Mouse (Mus musculus): ENCODE results near the gene Plxnd1. TPM values are rescaled to one million over a fixed set of nuclear protein-coding genes. Genes with fewer than 3 reads are reported as not detected.

Plxnd1 gene
- polyA plus RNA-seq (2015; fragmentation: Nextera tagmentation; extraction: Ambion mirVana), result 19.4 and 19.8 TPM in 2 replicates

DNA sequence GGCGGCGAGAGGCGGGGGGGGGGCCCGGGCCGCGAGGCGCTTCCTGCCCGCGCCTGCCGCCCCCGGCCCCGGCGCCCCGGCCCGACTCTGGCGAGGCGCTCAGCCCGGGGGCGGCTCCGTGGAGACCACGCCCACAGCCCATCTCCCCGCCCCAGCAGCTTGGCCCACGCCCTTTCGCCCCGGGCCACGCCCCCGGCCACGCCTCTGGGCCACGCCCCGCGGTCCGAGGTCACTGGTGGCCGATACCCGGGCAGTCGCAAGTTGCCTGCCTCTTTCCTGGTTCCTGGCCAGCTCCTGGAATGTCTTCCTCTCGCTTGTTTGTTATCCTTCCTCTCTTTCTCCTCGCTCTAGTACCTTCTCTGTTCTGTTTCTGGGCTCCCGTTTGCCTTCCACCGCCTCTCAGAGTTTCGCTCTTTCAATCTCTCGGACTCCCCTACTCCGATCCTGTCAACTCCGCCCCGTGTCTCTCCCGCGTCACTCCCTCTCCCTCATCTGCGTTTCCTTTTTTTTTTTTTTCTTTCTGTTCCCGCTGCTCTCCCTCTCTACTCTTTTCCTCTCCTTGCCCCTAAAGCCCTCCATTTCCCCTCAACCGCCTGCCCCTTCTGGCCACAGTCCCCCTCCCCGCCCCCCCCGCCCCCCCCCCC lies at the start of gene Plxnd1:
Plxnd1 (minus strand) TSS at position 129 of the 644 bp plus-strand sequence.
- Histone ChIP-seq H3K4me3 (replicated peaks; ENCODE audit: low read length) (peak within 1 kb of the TSS; percentile 66), H3K4me1 (replicated peaks; ENCODE audit: control insufficient read depth, insufficient read depth, low read length) (peaks cover 22% of the 10 kb centered on the region), H3K9me3 (ENCODE audit: control insufficient read depth, low read length) (no peaks in the 10 kb centered on the region), H3K27ac (ENCODE audit: low read length) (no peak within 1 kb of the TSS; the same call in none of the 2 replicates), H3K9ac (replicated peaks; ENCODE audit: low read depth, low read length) (peak within 1 kb of the TSS; percentile 52), H3K27me3 (replicated peaks; ENCODE audit: control insufficient read depth, insufficient read depth, low read length) (peaks cover 19% of the 10 kb centered on the region), H3K4me2 (ENCODE audit: low read length) (peak within 1 kb of the TSS; percentile 91), H3K36me3 (ENCODE audit: control insufficient read depth, insufficient read depth) (no peaks in the 10 kb centered on the region)
- WGBS, result 0% methylated on average over 23 of the region's 51 CpGs
- ATAC-seq, result peak; percentile 63

DNA sequence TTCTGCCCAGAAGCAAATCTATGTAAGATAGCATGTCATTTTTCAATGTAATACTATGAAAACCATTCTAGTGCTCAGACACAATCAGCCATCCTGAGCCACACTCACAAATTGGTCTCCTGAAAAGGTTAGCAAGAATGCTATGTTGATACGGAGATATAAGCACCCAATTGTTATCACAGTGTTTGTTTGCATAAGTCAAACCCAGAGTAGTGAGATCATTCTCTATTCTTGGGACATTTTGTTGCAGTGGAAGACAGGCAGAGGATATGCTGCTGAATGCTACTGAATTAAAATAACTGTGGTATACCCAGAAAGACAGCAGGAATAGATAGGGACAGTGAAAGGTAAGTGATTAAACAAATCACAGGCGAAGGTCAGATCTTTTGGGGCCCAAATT lies 49.2 kb upstream of the Plxnd1 start:
- ATAC-seq, result no peak
- Histone ChIP-seq H3K4me1 (replicated peaks; ENCODE audit: control insufficient read depth, insufficient read depth, low read length) (peaks cover 10% of the 10 kb centered on the region), H3K9me3 (ENCODE audit: control insufficient read depth, low read length) (0 out of 2 replicates have a peak, but pooled peaks cover 3% of the 10 kb centered on the region), H3K27me3 (replicated peaks; ENCODE audit: control insufficient read depth, insufficient read depth, low read length) (no peaks in the 10 kb centered on the region), H3K27ac (ENCODE audit: low read length) (no peak overlapping the region), H3K4me3 (replicated peaks; ENCODE audit: low read length) (no peak overlapping the region), H3K9ac (replicated peaks; ENCODE audit: low read depth, low read length) (no peak overlapping the region), H3K36me3 (ENCODE audit: control insufficient read depth, insufficient read depth) (no peaks in the 10 kb centered on the region), H3K4me2 (ENCODE audit: low read length) (no peak overlapping the region)
- 66% methylated on average over 2 of the region's 2 CpGs for WGBS

DNA sequence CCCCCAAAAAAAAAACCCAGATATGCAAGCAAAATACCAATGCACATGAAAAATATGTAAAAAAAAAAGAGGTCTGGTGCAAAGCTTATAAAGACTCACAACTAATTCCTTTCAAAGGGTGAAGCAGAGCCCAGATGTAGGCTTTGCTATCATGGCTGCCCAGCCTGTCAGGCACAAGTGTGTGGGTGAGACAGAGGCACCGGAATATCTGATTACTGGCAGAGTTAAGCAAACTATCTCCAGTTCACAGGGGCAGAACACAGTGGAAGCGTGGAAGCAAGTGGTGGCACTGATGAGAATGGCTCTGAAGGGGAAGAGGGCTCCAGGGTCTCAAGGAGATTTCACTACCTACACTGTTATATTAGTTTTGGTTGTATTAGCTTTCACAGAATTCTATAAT lies 43.4 kb upstream of the Plxnd1 start:
- 91% methylated on average over 2 of the region's 2 CpGs for WGBS
- H3K27me3 ChIP-seq (replicated peaks; ENCODE audit: control insufficient read depth, insufficient read depth, low read length), result no peaks in the 10 kb centered on the region
- no peak overlapping the region for H3K27ac ChIP-seq (ENCODE audit: low read length)
- no peak overlapping the region for H3K9ac ChIP-seq (replicated peaks; ENCODE audit: low read depth, low read length)
- no peaks in the 10 kb centered on the region for H3K36me3 ChIP-seq (ENCODE audit: control insufficient read depth, insufficient read depth)
- H3K9me3 ChIP-seq (ENCODE audit: control insufficient read depth, low read length), result 0 out of 2 replicates have a peak, but pooled peaks cover 3% of the 10 kb centered on the region
- no peak for ATAC-seq
- H3K4me2 ChIP-seq (ENCODE audit: low read length), result no peak overlapping the region
- H3K4me3 ChIP-seq (replicated peaks; ENCODE audit: low read length), result no peak overlapping the region
- peaks cover 6% of the 10 kb centered on the region; the same call in 1 of the 2 replicates for H3K4me1 ChIP-seq (replicated peaks; ENCODE audit: control insufficient read depth, insufficient read depth, low read length)

DNA sequence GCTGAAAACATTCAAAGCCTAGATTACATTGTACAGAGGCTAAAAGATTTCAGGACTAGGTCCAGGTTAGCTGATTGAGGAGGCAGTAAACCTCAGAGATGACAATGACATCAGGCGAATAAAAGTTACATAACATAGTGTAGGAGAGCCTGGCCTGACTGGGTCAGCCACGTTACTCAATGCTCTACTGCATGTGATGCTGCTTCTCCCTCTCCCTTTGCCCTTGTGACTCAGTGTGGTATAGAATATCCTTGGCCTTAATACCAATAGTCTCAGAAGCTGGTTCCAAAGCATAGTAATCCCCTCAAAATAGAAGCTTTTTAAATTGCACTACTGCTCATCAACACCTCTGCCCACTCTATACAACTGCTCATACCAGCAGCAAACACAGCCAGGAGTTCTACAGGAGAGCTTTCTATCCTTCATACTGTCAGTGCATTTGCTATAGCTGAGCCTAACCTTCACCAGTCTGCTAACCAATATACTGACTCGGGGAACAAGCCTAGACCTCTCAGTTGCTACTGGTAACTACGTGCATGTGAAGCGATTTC lies 42.6 kb upstream of the Plxnd1 start:
- ATAC-seq, result no peak
- peaks cover 6% of the 10 kb centered on the region; the same call in 1 of the 2 replicates for H3K4me1 ChIP-seq (replicated peaks; ENCODE audit: control insufficient read depth, insufficient read depth, low read length)
- H3K27ac ChIP-seq (ENCODE audit: low read length), result no peak overlapping the region
- H3K4me2 ChIP-seq (ENCODE audit: low read length), result no peak overlapping the region
- H3K9me3 ChIP-seq (ENCODE audit: control insufficient read depth, low read length), result no peaks in the 10 kb centered on the region
- no peak overlapping the region for H3K4me3 ChIP-seq (replicated peaks; ENCODE audit: low read length)
- H3K27me3 ChIP-seq (replicated peaks; ENCODE audit: control insufficient read depth, insufficient read depth, low read length), result no peaks in the 10 kb centered on the region
- H3K9ac ChIP-seq (replicated peaks; ENCODE audit: low read depth, low read length), result no peak overlapping the region
- 93% methylated on average over 5 of the region's 5 CpGs for WGBS
- H3K36me3 ChIP-seq (ENCODE audit: control insufficient read depth, insufficient read depth), result no peaks in the 10 kb centered on the region

DNA sequence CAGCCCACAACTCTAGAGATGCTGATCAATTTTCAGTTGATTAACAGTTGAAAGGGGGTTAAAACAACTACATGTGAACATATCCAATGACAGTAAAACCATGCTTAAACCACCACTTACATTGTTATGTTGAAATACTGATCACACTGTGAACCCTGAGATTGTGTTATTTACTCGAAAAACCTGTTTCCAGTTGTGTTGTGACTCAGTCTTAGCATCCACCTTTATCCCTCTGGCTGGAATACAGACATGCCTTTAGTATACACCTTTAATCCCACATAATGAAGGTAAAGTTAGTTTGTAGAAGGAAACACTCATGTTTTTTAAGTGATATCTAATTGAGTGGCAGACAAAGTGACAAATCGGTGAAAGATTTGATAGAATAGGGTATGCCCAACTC lies 41.8 kb upstream of the Plxnd1 start:
- peaks cover 6% of the 10 kb centered on the region; the same call in 1 of the 2 replicates for H3K4me1 ChIP-seq (replicated peaks; ENCODE audit: control insufficient read depth, insufficient read depth, low read length)
- H3K4me3 ChIP-seq (replicated peaks; ENCODE audit: low read length), result no peak overlapping the region
- H3K4me2 ChIP-seq (ENCODE audit: low read length), result no peak overlapping the region
- H3K9ac ChIP-seq (replicated peaks; ENCODE audit: low read depth, low read length), result no peak overlapping the region
- no peak overlapping the region for H3K27ac ChIP-seq (ENCODE audit: low read length)
- no peaks in the 10 kb centered on the region for H3K9me3 ChIP-seq (ENCODE audit: control insufficient read depth, low read length)
- no peak for ATAC-seq
- no peaks in the 10 kb centered on the region for H3K27me3 ChIP-seq (replicated peaks; ENCODE audit: control insufficient read depth, insufficient read depth, low read length)
- 96% methylated on average over 2 of the region's 2 CpGs for WGBS
- H3K36me3 ChIP-seq (ENCODE audit: control insufficient read depth, insufficient read depth), result no peaks in the 10 kb centered on the region

DNA sequence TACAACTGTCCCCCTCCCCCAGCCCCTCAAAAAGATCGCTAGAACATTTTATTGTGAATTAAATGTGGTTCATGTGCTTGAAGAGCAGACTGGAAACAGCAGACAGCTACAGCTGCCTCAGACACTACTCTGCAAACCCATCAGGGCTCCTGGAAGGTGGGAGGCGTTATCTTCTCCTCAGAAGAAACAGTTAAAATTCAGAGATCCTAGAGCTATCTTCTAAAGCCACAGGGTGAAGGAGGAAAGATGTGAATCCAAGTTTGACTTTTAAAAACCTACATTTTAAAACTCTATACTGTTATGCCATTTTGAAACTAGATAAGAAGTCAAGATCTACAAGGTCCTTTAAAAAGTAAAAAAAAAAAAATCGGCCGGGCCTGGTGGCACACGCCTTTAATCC lies 36.2 kb upstream of the Plxnd1 start:
- no peaks in the 10 kb centered on the region for H3K27me3 ChIP-seq (replicated peaks; ENCODE audit: control insufficient read depth, insufficient read depth, low read length)
- ATAC-seq, result no peak

DNA sequence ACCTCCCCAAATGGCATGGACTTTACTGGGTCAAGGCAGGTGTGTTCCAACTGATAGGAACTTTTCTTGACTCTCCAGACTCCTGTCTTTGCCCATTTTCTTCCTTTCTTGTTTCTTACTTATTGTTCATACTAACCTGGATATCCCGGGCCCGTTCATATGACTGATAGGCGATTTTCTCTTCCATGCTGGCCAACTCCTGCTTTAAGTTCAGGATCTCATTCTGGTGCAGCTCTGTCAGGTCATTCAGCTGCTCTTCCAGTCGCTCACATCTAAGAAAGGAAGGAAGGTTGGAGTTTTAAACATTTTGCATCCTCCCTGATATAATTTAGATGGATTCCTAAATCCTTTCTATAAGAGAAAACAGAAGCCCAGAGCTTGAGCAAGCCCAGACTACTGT lies 29.9 kb upstream of the Plxnd1 start:
- peaks cover 20% of the 10 kb centered on the region for H3K36me3 ChIP-seq (ENCODE audit: control insufficient read depth, insufficient read depth)
- 89% methylated on average over 4 of the region's 4 CpGs for WGBS
- no peak for ATAC-seq

More for the DNA sequence above, 36.2 kb upstream of the Plxnd1 start:
- no peak overlapping the region for H3K4me3 ChIP-seq (replicated peaks; ENCODE audit: low read length)
- no peaks in the 10 kb centered on the region for H3K9me3 ChIP-seq (ENCODE audit: control insufficient read depth, low read length)
- no peaks in the 10 kb centered on the region for H3K36me3 ChIP-seq (ENCODE audit: control insufficient read depth, insufficient read depth)
- H3K9ac ChIP-seq (replicated peaks; ENCODE audit: low read depth, low read length), result no peak overlapping the region
- H3K4me1 ChIP-seq (replicated peaks; ENCODE audit: control insufficient read depth, insufficient read depth, low read length), result no peaks in the 10 kb centered on the region
- WGBS, result 97% methylated on average over 5 of the region's 5 CpGs
- H3K27ac ChIP-seq (ENCODE audit: low read length), result no peak overlapping the region
- no peak overlapping the region for H3K4me2 ChIP-seq (ENCODE audit: low read length)

DNA sequence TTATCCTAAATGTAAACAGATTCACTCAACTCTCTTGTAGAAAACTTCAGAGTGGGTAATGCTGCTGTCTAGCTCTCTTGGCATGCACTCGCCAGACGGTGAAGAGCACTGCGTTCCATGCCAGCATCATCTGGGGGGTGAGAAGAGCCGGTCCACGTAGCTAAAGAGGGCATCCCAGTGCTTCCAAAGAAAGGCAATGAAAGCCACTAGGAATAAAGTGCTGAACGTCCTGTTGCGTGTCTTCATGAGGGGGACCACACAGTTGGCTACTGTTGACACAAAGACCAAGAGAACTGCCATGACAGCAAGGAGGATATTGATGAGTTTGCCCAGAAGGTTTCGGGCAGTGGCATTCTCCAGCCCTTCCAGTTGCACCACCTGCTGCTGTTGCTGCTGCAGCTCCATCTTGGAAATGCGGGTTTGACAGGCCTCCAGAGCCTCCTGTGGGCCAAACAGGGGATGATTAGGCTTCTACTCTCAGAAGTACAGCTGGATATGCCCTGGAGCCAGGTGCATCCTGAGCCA lies 27.2 kb upstream of the Plxnd1 start:
- ATAC-seq, result no peak
- H3K36me3 ChIP-seq (ENCODE audit: control insufficient read depth, insufficient read depth), result peaks cover 20% of the 10 kb centered on the region
- H3K9me3 ChIP-seq (ENCODE audit: control insufficient read depth, low read length), result peaks cover 9% of the 10 kb centered on the region
- no peak overlapping the region for H3K4me3 ChIP-seq (replicated peaks; ENCODE audit: low read length)
- no peaks in the 10 kb centered on the region for H3K4me1 ChIP-seq (replicated peaks; ENCODE audit: control insufficient read depth, insufficient read depth, low read length)
- H3K27ac ChIP-seq (ENCODE audit: low read length), result no peak overlapping the region
- H3K27me3 ChIP-seq (replicated peaks; ENCODE audit: control insufficient read depth, insufficient read depth, low read length), result no peaks in the 10 kb centered on the region
- no peak overlapping the region for H3K4me2 ChIP-seq (ENCODE audit: low read length)
- 85% methylated on average over 9 of the region's 9 CpGs for WGBS
- H3K9ac ChIP-seq (replicated peaks; ENCODE audit: low read depth, low read length), result no peak overlapping the region

More for the DNA sequence above, 29.9 kb upstream of the Plxnd1 start:
- Histone ChIP-seq H3K9me3 (ENCODE audit: control insufficient read depth, low read length) (peaks cover 9% of the 10 kb centered on the region), H3K4me3 (replicated peaks; ENCODE audit: low read length) (no peak overlapping the region), H3K27me3 (replicated peaks; ENCODE audit: control insufficient read depth, insufficient read depth, low read length) (no peaks in the 10 kb centered on the region), H3K9ac (replicated peaks; ENCODE audit: low read depth, low read length) (no peak overlapping the region), H3K4me2 (ENCODE audit: low read length) (no peak overlapping the region), H3K4me1 (replicated peaks; ENCODE audit: control insufficient read depth, insufficient read depth, low read length) (no peaks in the 10 kb centered on the region), H3K27ac (ENCODE audit: low read length) (no peak overlapping the region)

DNA sequence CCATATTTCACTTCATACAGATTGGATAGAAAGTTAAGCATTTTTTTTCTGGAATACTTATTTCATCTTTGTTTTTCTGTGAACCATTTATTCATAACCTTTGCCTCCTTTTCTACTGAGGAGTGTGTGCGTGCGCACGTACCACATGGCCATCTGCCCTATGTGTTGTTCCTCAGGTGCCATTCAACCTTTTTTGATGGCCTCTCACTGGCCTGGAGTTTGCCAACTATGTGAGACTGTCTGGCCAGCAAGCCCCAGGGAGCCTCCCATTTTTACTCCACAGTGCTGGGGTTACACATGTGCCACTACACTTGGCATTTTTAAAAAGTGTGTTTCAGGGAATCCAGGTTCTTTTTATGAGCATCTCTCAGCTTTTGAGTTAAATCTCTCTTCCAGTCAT lies 21.1 kb upstream of the Plxnd1 start:
- H3K27ac ChIP-seq (ENCODE audit: low read length), result no peak overlapping the region
- ATAC-seq, result no peak
- WGBS, result 87% methylated on average over 3 of the region's 3 CpGs
- no peak overlapping the region for H3K4me3 ChIP-seq (replicated peaks; ENCODE audit: low read length)
- H3K9ac ChIP-seq (replicated peaks; ENCODE audit: low read depth, low read length), result no peak overlapping the region
- H3K36me3 ChIP-seq (ENCODE audit: control insufficient read depth, insufficient read depth), result peaks cover 2% of the 10 kb centered on the region; the same call in 1 of the 2 replicates
- no peak overlapping the region for H3K4me2 ChIP-seq (ENCODE audit: low read length)
- no peaks in the 10 kb centered on the region for H3K4me1 ChIP-seq (replicated peaks; ENCODE audit: control insufficient read depth, insufficient read depth, low read length)
- H3K9me3 ChIP-seq (ENCODE audit: control insufficient read depth, low read length), result no peaks in the 10 kb centered on the region
- H3K27me3 ChIP-seq (replicated peaks; ENCODE audit: control insufficient read depth, insufficient read depth, low read length), result no peaks in the 10 kb centered on the region

Measured in forebrain, embryonic 16.5 days (tissue).